Mouse (Mus musculus) megakaryocyte, embryonic 14.5 days (primary cell): ENCODE results near the gene Mxra8. TPM values are rescaled to one million over a fixed set of nuclear protein-coding genes. Genes with fewer than 3 reads are reported as not detected.

Source experiments
- H3K27me3 ChIP-seq: replicated peaks from 2 replicates; pipeline ENCODE3; 2012; ENCODE audit warnings: inconsistent platforms
- H3K36me3 ChIP-seq: replicated peaks from 2 replicates; pipeline ENCODE3; 2012; ENCODE audit warnings: low read length, inconsistent platforms, mixed read lengths
- H3K4me1 ChIP-seq: 2 replicates; pipeline ENCODE4 v1.6.1; 2012; ENCODE audit warnings: inconsistent platforms
- H3K4me3 ChIP-seq: replicated peaks from 2 replicates; pipeline ENCODE3; 2012; ENCODE audit warnings: moderate library complexity, mild to moderate bottlenecking, inconsistent platforms
- H3K9me3 ChIP-seq: 2 replicates; pipeline ENCODE4 v1.6.1; 2012; ENCODE audit warnings: inconsistent platforms
- FLI1 ChIP-seq: IDR thresholded peaks from 2 replicates; pipeline ENCODE4 v1.6.1; 2012; ENCODE audit warnings: low read length, inconsistent platforms, mixed read lengths
- GATA1 ChIP-seq: IDR thresholded peaks from 3 replicates; pipeline ENCODE4 v1.6.1; 2012; ENCODE audit warnings: mixed read lengths, low read length, inconsistent platforms, borderline replicate concordance
- polyA plus RNA-seq: library from polyadenylated mRNA; stranded (reverse); fragments of >175 nt; gene quantifications from 2 replicates; pipeline ENCODE4 v1.2.3, GENCODE M21; 2012; ENCODE audit warnings: low replicate concordance; ENCODE audit not compliant: insufficient read depth

Gene Mxra8
- polyA plus RNA-seq, result 0.13 TPM in 1 of 2 replicates, not detected in the other

DNA sequence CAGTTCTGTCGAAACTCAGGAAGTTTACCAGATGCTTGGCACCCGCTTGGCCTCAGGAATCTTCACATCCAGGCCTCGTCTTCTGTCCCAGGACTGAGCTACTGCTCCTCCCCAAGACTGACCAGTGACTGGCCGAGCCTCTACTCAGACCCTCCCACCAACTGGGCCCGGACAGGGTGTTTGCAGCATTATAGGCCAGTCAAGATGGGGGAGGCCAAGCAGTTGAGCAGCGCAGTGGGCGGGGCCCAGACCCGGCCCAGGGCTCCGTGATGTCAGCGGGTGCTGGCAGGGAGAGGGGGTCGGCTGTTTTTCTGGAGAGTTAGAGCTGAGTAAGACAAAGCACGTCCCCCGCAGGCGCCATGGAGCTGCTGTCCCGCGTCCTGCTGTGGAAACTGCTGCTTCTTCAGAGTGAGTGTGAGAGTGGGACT, at the start of gene Mxra8:
Mxra8 (plus strand) TSS at position 198 of the 428 bp plus-strand sequence.
- no peaks in the 10 kb centered on the region for H3K9me3 ChIP-seq
- H3K36me3 ChIP-seq, result no peaks in the 10 kb centered on the region
- peaks cover 42% of the 10 kb centered on the region for H3K27me3 ChIP-seq
- H3K4me1 ChIP-seq, result peaks cover 59% of the 10 kb centered on the region
- TF ChIP-seq GATA1, result no peak
- TF ChIP-seq FLI1, result no peak
- peak within 1 kb of the TSS; percentile 92 for H3K4me3 ChIP-seq

DNA sequence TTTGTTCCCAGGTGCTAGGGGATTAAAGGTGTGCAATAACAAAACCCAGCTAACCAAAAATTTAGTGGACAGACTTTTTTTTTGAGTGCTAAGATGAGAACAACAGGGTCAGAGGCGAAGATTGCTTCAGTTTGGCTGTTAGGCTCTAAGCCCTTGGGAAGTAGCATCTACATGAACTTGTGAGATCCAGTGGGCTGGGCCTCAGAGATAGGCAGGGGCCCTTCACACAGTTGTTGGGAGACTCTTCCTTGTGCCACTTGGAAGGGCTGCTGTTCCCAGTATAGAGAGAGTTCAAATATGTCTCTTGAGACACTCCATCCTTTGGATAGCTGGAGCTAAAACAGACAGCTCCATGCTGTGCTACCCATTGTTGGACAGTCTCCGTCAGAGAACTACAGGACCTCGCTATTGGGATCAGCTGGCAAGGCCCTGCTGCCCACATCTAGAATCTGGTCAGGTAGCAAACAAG, 49.4 kb upstream of the Mxra8 start, which contains the start of gene Ankrd65:
Ankrd65 (plus strand) TSS at position 419 of the 469 bp plus-strand sequence.
- H3K9me3 ChIP-seq, result no peaks in the 10 kb centered on the region

DNA sequence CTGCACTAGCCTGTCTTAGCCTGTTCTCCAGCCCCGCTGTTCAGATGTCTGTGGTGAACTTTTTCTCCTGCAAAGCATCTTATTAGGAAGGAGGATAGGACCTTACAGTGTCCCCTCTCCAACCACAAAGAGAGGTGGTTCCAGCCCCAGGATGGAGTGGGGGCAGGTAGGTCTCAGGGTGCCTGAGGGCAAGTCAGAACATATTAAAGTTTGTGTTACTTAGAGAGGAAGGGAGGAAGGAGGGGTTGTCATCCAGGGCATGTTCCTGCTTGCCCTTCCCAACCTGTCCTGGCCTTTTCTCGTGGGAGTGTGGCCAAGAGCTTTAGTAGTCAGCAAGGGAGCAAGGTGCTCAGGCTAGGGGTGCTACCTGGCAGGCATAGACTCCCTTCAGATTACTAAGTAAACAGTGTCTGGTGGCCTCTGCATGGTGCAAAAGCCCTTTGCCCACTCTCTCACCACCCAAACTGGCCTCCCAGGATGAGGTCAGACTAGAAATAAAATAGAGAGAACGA, 48.8 kb upstream of the Mxra8 start:
- H3K9me3 ChIP-seq, result no peaks in the 10 kb centered on the region
- no peak overlapping the region for H3K4me3 ChIP-seq
- TF ChIP-seq FLI1, result no peak
- TF ChIP-seq GATA1, result no peak

More for the DNA sequence above, 49.4 kb upstream of the Mxra8 start, which contains the start of gene Ankrd65:
- Histone ChIP-seq H3K4me1 (peaks cover 75% of the 10 kb centered on the region), H3K27me3 (peaks cover 13% of the 10 kb centered on the region), H3K4me3 (no peak within 1 kb of the TSS), H3K36me3 (no peaks in the 10 kb centered on the region)
- TF ChIP-seq GATA1, result no peak
- no peak for TF ChIP-seq FLI1

DNA sequence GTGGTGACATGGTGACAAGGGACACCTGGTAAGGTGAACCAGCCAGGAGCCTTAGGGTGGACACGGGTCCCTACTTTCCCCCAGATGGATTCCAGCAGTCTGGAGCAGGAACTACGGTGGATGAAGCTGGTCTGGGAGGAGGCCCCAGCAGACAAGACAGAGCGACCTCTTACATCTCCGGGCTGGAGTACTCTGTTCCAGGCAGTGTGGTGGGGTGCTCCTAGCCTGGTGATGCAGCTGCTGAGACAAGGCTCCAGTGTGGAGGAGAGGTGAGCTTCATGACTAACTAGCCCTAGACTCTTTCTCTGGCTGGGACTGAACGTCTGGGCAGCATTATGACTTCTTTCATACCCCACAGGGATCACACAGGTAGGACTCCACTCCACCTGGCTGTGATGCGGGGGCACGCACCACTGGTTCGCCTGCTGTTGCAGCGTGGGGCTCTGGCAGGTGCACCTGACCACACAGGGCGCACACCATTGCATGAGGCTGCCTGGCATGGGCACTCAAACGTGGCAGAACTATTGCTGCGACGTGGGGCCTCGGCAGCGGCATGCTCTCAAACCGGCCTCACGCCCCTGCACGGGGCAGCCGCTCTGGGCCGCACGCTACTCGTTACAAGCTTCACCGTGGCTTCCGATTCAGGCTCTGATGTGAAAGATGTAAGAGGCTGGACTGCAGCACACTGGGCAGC, 48.1 kb upstream of the Mxra8 start:
- Histone ChIP-seq H3K36me3 (no peaks in the 10 kb centered on the region), H3K4me3 (peak overlapping the region; percentile 53), H3K27me3 (peaks cover 17% of the 10 kb centered on the region), H3K4me1 (peaks cover 62% of the 10 kb centered on the region), H3K9me3 (no peaks in the 10 kb centered on the region)
- TF ChIP-seq FLI1 (no peak), GATA1 (no peak)

More for the DNA sequence above, 48.8 kb upstream of the Mxra8 start:
- Histone ChIP-seq H3K36me3 (no peaks in the 10 kb centered on the region), H3K4me1 (peaks cover 69% of the 10 kb centered on the region), H3K27me3 (peaks cover 13% of the 10 kb centered on the region)

DNA sequence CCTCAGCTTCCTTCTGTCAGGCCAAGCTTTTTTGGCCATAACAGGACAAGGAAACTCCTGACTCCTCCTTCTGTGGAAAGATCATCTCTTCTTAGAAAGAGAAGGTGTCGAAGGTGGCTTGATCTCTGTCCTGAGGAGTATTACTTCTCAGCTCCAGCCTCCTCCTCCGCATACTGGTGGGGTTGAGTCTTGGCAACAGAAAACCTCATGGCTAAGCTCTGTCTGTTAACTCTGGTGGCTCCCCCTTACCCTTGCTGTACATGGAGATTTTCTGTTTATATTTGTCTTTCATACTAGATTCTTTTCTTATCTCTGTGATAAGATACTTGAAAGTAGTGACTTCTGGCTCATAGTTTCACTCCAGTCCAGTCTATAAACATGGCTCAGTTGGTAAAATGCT, 45.8 kb upstream of the Mxra8 start:
- Histone ChIP-seq H3K36me3 (no peaks in the 10 kb centered on the region), H3K9me3 (no peaks in the 10 kb centered on the region), H3K4me3 (no peak overlapping the region), H3K4me1 (peaks cover 44% of the 10 kb centered on the region), H3K27me3 (peaks cover 17% of the 10 kb centered on the region)
- no peak for TF ChIP-seq FLI1
- no peak for TF ChIP-seq GATA1

DNA sequence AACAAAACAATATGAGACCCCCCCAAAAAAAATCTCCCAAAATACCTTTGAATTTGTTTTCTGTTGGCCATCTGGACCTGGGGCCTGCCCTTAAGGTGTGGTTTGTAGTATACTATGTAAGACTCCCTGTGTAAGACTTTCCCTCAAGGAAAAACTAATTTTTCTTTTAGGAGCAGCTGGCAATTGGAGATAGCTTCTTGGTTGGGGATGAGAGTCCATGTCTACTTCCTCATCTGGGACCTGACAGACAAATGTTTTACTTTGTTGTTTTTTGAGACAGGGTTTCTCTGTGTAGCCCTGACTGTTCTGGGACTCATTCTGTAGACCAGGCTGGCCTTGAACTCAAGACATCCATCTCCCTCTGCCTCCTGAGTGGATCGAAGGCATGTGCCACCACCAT, 37.4 kb upstream of the Mxra8 start:
- Histone ChIP-seq H3K4me1 (peaks cover 37% of the 10 kb centered on the region), H3K27me3 (no peaks in the 10 kb centered on the region), H3K36me3 (peaks cover 26% of the 10 kb centered on the region), H3K9me3 (no peaks in the 10 kb centered on the region), H3K4me3 (no peak overlapping the region)
- TF ChIP-seq FLI1 (no peak), GATA1 (no peak)

DNA sequence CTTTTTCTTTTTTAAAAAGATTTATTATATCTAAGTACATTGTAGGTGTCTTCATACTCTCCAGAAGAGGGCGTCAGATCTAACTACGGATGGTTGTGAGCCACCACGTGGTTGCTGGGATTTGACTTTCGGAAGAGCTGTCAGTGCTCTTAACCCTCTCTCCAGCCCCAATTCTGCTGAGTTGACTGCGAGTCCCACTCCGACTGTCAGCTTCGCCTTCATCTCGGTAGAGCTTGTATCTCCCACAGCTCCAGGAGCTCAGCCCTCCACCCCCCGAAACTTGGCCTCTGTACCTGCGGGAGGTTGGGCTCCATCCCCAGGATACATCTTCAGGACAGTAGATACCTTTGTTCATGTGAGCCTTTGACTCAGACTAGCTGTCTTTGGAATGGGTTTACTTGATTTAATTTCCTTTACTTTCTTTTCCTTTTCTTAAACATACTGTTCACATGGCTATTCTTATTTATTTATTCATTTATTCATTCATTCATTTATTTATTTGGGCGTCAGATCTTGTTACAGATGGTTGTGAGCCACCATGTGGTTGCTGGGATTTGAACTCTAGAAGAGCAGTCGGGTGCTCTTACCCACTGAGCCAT, 36.6 kb upstream of the Mxra8 start, which contains the start of gene Mrpl20:
Mrpl20 (plus strand) TSS at position 138 of the 599 bp plus-strand sequence.
- peak within 1 kb of the TSS; percentile 98 for H3K4me3 ChIP-seq
- H3K4me1 ChIP-seq, result peaks cover 37% of the 10 kb centered on the region
- H3K27me3 ChIP-seq, result no peaks in the 10 kb centered on the region
- H3K9me3 ChIP-seq, result no peaks in the 10 kb centered on the region
- TF ChIP-seq FLI1 (no peak), GATA1 (no peak)
- peaks cover 33% of the 10 kb centered on the region for H3K36me3 ChIP-seq

DNA sequence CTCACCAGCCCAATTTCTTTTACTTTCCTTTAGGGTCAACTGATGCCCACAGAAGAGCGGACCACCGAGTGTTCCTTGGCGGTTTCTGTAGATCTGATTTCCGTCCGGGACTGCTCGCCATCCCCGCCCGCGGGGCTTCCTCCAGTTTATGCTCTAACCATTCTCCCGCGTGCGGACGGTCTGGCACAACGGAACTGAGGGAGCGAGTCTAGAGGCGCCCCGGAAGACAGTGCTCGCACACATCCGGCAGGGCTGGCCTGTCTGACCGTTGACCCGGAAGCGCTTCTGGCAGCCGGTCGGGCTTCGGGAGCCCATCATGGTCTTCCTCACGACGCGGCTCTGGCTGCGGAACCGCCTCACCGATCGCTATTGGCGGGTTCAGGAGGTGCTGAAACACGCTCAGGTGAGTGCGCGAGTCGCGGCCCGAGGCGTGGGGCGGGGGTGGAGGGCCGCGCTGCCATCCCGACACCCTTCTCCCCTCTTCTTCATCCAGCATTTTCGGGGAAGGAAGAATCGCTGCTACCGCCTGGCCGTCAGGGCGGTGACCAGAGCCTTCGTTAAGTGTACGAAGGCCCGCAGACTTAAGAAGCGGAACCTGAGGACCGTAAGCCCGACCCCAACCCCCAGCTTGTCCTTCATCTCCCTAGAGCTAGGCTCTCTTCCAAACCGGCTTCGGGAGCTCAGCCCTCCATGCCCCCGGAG, 36.0 kb upstream of the Mxra8 start:
- Histone ChIP-seq H3K4me1 (peaks cover 41% of the 10 kb centered on the region), H3K9me3 (no peaks in the 10 kb centered on the region), H3K36me3 (peaks cover 40% of the 10 kb centered on the region), H3K4me3 (peak overlapping the region; percentile 98), H3K27me3 (no peaks in the 10 kb centered on the region)
- TF ChIP-seq FLI1 (peak; percentile 44; the same call in 1 of the 2 replicates), GATA1 (no peak)

DNA sequence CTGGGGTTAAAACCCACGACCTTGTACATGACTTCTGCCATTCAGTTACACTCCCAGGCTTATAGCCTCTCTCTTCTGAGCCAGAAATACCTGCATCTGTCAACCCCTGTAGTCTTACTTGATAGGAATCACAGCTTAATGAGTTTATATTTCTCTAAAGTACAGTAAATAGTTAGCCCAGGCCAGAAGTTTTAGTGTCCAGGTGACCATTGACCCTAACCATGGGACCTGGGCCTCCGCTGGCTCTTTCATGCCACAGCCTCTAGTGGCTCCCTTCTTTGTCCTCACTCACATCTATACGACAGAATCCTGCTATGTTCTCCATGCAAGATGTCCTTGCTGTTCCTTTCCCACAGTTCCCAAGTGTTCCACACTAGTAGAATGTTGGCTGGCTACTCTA, 31.6 kb upstream of the Mxra8 start:
- Histone ChIP-seq H3K27me3 (no peaks in the 10 kb centered on the region), H3K4me3 (no peak overlapping the region), H3K9me3 (no peaks in the 10 kb centered on the region), H3K36me3 (peaks cover 69% of the 10 kb centered on the region), H3K4me1 (peaks cover 45% of the 10 kb centered on the region)
- TF ChIP-seq FLI1, result no peak
- TF ChIP-seq GATA1, result no peak
